Mouse (Mus musculus) left cerebral cortex, postnatal 14 days (tissue): ENCODE measurements around the gene Ugt1a8. TPM values are rescaled to one million over a fixed set of nuclear protein-coding genes. Genes with fewer than 3 reads are reported as not detected.
"Not testable (repeated sequence)": the region's sequence is repeated elsewhere in the genome, so short reads cannot be mapped to it uniquely, and the experiment has no call there.

Source experiments
- DNase-seq, 2 experiments: peaks; one replicate each; pipeline ENCODE4 v3.0.0; 2021 to 2022; ENCODE audit warnings: low spot score in 2 of 2, mixed read lengths in 1 of 2
- intact Hi-C: fragments of 180-260 bp; cut with DNase I; formaldehyde crosslinking; loops from one replicate; pipeline ENCODE4 v1.15.1; 2025
- total RNA-seq, 2 experiments: library from RNA; stranded (reverse); gene quantifications; 2 replicates each; pipeline ENCODE4 v1.2.3; 2021

Ugt1a8 gene
- total RNA-seq, 2 experiments from 2014 or later: not detected

DNA sequence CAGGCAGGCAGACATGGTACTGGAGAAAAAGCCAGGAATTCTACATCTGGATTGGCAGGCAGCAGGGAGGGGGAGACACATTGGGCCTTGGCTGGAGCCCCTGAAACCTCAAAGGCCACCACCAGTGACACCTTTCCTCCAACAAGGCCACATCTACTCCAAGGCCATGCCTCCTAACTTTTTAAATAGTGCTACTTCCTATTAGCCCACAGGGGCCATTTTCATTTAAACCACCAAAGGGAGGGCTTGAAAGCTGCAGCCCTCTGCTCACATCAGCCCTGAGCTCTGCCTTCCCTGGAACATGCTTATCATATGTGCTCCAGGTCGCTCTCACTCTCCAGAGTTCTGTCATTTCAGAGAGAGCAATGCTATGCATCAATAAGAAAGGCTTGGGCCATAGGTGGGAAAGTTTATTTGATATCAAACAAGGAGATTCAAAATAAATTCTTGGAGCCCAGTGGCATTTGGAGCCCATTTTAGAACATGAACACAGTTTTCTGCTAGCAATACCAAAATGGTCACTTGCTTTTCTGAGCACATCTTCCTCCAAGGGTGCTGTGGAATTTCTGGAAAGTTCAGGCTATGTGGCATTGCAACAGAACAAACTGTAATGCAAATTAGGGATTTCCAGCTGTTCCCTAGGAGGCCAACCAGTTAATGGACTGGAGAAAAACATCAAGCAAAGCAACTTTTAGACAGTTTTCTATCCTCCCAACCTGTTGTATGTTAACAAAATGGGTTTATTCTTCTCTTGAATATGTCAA, 17.2 kb downstream of the Ugt1a8 start:
- intact Hi-C loops: no loop called here
- no peak for DNase-seq

DNA sequence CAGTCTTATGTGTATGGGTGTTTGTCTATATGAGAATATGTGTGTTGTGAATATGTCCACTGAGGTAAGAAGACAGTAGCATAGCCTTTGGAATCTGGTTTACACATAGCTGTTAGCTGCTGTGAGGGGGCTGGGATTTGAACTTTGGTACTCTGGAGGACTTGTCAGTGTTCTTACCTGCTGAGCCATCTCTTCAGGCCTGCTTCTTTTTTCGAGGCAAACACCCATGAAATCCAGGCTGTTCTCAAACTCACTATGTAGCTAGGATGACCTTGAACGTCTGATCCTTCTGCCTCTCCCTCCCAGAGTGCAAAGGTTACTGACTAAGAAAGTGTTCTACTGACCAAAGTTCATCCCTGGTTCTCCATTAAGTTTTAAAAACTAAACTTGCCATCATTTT, 18.0 kb downstream of the Ugt1a8 start:
- DNase-seq: no peak
- intact Hi-C loops: no loop called here

DNA sequence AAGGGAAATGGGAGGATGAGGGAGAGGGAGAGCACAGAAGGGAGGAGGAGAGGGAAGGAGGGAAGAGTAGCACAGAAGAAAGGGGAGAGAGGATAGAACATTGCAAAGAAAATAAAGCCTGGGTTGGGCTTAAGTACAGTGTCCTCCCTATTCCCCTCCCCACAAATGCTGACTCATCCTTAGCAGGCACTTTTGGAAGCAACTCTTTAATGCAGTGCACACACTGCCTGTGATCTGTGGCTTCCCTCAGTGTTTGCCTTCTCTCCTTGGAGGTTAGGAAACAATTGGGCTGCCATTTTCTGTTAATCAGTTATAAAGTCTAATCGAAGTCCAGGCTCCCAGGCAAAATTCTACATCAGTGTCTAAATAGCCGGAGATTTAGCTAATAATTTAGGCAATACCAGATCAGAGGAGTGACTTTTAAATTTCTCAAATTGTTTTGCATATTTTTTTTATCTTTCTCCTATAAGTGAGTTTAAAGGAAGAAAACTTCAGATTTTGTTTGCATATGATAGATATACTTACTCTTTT, 21.5 kb downstream of the Ugt1a8 start:
- intact Hi-C loops, DNase-seq: not testable (repeated sequence)

DNA sequence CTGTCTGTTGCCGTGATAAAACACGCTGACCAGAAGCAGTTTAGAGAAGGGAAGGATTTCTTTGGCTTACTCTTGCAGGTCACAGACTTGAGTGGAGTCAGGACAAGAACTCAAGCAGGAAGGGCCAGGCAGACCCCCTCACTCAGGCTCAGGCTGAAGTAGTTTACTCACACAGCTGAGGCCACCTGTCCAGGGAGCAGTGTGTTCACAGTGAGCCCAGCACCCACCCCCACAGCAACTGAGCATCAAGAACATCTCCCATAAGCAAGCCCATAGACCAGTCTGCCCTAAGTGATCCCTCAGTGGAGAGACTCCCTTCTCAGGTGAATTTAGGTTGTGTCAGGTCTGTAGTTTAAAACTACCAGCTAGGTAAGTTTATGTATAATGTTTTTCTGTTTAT, 22.0 kb downstream of the Ugt1a8 start:
- intact Hi-C loops, DNase-seq: not testable (repeated sequence)

DNA sequence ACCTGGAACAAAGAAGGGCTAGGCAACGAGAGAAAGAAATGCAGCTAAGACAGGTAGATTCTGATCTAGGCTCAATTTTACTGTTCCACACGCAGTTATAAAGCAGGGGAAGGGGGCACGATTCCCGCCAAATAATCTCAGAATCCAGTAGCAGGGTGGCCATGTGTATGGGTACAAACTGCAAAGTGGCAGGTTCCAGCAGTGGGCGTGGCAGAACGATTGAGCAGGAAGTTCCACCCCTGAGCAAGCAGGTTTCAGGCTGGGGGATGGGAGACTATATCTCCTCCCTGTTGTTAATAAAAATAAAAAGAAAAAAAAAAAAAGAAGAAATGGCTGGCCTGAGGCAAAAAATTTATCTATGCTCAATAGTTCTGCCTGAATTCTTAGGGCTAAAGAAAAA, 25.2 kb downstream of the Ugt1a8 start:
- intact Hi-C loops, DNase-seq: not testable (repeated sequence)

DNA sequence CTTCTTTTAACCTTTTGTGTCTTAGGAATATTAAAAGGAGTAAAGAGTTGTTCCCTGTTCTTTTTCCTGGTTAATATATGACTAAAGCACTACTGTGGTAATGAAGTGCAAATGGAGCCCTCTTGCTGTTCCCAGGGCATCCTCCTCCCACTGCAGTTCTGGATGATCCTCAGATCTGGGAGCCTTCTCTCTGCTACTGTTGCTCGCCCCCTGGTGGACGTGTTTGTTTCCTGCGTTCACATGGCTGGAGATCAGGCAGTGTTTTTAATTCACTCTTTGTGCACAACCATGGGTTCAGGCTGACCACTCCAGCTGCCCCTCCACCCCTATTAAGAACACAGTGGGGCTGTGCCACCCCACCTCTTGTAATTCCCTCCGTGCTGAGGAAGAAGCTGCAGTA, 32.9 kb downstream of the Ugt1a8 start:
- intact Hi-C loops, DNase-seq: not testable (repeated sequence)

DNA sequence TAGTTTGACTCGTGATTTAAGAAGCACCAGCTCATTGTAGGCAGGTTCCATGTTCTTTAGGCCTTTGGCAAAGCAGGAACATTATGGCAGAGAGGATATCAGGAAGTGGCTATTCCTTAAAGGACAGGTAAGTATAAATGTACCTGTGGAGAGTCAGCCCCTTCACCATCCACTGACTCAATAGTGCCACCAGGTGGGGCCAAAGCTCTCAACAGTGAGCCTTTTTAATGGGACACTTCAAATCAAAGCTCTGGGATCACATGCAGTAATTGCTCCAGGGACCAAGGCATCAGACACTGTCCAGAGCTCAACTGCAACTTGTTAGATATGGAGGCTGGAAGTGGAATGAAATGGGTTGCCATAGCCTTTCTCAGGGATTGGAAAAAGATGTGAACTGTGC, 33.9 kb downstream of the Ugt1a8 start:
- DNase-seq, intact Hi-C loops: not testable (repeated sequence)

DNA sequence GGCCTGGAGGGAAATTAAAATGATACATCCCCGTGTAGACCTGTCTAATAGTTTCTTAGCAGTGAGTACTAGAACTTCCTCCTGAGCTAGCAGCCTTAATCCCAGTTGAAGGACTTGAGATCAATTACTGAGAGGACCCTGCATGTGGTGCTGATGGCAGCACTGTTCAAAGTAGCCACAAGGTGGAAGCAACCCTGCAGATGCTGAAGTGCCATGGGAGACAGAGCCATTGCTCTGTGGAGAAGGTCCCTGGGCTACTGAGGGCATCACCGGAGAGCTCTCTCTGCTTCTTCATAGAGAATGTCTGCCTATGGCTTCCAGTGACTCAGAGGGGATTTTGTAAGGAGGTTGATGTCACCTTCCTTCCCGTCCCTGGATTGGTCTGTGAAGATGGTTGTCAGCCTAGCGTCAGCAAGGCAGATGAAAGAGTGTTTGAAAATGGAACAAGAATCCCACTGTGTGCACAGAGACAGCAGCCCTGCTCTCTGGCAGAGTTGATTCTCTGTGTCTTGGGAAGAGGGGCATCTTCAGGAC, 38.3 kb downstream of the Ugt1a8 start:
- intact Hi-C loops, DNase-seq: not testable (repeated sequence)

DNA sequence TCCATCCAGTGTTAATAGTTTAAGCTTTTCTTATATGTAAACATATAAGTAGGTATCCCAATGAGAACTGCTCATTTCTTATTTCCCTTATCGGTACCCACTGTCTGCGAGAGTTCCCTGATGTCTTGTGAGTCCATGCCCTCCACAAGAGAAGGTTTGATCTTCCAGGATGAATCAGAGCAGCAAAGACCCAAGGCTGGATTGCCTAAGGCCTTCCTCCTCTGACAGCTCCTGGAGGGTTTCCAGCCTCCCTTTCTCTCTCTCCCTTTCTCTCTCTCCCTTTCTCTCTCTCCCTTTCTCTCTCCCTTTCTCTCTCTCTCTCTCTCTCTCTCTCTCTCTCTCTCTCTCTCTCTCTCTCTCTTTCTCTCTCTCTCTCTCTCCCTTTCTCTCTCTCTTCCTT, 41.5 kb downstream of the Ugt1a8 start:
- DNase-seq, intact Hi-C loops: not testable (repeated sequence)

DNA sequence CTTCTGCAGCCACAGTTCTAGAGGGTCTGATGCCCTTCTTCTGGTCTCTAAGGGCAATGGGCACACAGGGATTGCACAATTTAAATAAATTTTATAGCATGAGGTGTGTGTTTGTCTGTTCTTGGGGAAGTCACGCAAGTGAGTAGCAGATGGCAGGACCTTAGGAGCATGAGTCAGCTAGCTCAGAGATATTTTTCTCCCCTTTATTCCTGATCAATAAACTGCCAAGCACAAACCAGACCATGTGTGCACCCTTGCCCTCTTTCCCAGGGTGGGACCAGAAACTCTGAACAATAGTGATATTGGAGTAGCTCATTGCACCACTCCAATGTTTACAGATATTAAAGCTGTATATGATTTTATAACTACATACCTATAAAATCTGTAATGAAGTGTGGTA, 42.6 kb downstream of the Ugt1a8 start:
- intact Hi-C loops, DNase-seq: not testable (repeated sequence)

DNA sequence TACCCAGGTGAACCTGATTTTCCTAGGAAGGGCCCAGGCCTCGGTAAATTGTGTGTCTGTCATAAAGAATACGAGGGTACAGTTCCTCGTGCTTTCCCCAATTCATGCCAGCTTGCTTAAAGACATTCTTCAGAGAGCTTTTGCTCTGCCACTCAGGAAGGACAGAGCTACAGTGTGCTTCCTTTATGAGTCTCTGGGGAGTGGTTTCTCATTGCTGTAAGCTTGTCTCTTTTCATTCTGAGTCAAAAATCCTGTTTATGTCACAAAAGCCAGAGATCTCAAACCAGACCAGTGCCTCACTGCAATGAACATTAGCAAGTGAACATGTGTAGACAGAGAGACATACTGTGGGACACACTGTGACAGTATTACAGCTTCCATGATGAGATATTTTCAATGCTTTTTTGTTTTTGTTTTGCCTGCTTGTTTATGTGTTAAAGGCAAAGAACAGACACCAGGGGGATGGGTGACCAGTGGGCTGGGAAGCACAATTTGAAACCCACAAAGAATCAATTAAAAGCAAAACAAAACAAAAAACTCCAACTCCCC, 46.4 kb downstream of the Ugt1a8 start:
- DNase-seq: no peak
- intact Hi-C loops: no loop called here

DNA sequence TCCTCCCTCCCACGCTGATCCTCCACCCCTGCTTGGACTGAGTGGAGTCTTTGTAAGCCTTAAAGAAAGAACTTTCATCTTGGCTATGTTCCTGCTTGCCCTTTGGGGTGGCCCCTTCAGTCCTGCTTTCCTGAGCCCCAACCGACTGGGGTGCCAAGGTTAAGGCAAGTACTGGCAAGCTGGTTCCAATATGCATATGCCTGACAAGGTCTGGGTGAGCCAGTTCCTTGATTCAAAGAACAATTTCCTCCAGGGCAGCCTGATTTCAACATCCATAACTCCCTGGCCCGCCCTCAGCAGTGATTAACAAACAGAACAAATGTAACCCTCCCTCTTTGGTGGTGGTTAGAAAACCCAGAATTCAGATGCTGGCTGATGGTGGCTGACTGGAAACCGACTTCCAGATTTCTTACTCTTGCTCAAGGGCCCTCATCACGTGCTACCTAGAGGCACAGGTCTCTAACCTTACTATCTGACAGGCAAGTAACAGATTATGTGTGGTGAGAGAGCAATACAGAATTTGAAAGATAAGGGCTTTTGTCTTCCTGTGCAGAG, 46.9 kb downstream of the Ugt1a8 start, which contains the start of gene Ugt1a6a:
TSS of gene Ugt1a6a (plus strand) at position 353 of the 555 bp plus-strand sequence.
- DNase-seq, intact Hi-C loops: not testable (repeated sequence)

DNA sequence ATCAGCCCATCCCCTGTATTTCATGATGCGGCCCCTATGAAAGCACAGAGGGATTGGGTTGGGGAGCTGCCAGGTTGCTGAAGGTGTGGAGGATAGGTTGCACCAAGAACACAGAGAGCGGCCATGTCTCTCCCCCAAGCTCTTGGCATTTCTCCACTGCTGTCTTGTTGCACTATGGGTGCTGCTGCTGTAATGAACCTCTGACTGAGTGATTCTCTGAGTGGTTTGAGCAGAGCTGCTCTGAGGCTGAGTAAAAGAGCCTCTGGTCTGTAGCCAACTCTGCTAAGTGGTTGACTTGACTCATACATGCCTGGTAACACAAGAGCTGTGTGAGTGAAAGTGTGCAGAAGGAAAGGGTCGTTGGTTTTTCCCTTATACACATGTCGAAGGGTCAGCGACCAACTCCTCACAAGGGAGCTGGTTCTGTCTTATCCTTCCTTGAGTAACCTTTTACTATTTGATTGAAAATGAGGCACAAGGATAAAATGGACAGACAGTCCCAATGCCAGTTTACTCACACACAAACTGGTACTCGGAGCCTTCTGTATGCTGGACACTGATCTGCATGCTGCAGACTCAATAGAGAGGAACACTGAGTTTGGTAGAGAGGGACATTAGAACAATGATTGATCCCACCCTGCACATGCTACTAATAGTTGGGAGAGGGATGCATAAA, 47.8 kb downstream of the Ugt1a8 start:
- not testable (repeated sequence) for DNase-seq

DNA sequence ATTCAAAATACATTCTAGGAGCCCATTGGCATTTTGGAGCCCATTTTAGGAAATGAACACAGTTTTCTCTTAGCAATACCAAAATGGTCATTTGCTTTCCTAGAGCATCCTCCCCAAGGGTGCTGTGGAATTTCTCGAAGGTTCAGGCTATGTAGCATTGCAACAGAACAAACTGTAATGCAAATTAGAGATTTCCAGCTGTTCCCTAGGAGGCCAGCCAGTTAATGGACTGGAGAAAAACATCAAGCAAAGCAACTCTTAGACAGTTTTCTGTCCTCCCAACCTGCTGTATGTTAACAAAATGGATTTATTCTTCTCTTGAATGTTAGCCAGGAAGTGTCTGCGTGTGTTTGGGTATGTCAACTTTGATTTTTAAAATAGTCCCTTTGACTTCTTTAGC, 49.0 kb downstream of the Ugt1a8 start:
- intact Hi-C loops: no loop called here
- DNase-seq: no peak

More for the DNA sequence above, 47.8 kb downstream of the Ugt1a8 start:
- intact Hi-C loops: not testable (repeated sequence)

DNA sequence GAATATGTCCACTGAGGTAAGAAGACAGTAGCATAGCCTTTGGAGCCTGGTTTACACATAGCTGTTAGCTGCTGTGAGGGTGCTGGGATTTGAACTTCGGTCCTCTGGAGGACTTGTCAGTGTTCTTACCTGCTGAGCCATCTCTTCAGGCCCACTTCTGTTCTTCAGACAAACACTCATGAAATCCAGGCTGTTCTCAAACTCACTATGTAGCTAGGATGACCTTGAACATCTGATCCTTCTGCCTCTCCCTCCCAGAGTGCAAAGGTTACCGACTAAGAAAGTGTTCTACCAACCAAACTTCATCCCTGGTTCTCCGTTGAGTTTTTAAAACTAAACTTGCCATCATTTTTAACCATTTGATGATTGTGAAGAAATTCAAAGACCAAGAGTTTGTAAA, 49.7 kb downstream of the Ugt1a8 start:
- no peak for DNase-seq
- intact Hi-C loops: no loop called here

DNA sequence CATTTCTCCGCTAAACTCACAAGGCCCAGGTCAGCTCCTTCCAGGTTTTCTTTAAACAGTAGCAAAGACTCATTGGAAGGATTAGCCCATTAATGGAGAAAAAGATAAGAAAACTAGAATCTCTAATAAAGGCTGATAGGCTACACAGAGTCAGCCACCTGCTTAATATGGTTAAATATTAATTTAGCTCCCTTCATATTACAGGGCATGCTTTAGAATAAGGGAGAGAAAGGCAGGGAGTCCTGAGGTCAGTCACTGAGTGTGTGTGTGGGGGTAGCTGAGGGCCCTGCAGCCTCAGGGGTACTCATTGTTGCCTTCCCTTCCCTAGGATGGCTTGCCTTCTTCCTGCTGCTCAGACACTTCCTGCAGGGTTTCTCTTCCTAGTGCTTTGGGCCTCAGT, 50.5 kb downstream of the Ugt1a8 start:
- DNase-seq: no peak
- intact Hi-C loops: no loop called here

DNA sequence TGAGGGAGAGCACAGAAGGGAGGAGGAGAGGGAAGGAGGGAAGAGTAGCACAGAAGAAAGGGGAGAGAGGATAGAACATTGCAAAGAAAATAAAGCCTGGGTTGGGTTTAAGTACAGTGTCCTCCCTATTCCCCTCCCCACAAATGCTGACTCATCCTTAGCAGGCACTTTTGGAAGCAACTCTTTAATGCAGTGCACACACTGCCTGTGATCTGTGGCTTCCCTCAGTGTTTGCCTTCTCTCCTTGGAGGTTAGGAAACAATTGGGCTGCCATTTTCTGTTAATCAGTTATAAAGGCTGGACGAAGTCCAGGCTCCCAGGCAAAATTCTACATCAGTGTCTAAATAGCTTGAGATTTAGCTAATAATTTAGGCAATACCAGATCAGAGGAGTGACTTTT, 52.9 kb downstream of the Ugt1a8 start:
- intact Hi-C loops: loop anchor here (10.0 kb wide), 1 partner anchor 136 kb away; the partner anchor contains the start of gene Usp40
- DNase-seq: not testable (repeated sequence)

DNA sequence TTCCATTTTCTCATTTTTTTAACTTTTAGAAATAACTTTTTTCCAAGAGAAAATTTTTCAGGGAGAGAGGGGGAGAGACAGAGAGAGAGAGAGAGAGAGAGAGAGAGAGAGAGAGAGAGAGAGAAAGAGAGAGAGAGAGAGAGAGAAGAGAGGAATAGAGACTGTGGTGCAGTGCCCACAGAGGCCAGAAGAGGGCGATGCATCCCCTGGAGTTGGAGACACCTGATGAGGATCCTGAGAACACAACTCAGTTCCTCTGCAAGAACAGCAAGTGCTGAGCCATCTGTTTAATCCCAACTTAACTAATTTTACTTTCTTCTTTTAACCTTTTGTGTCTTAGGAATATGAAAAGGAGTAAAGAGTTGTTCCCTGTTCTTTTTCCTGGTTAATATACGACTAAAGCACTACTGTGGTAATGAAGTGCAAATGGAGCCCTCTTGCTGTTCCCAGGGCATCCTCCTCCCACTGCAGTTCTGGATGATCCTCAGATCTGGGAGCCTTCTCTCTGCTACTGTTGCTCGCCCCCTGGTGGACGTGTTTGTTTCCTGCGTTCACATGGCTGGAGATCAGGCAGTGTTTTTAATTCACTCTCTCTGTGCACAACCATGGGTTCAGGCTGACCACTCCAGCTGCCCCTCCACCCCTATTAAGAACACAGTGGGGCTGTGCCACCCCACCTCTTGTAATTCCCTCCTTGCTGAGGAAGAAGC, 56.5 kb downstream of the Ugt1a8 start:
- intact Hi-C loops: loop anchor here (10.0 kb wide), 1 partner anchor 139 kb away; the partner anchor contains the start of gene Usp40
- peak; percentile 43 to 45 for DNase-seq

DNA sequence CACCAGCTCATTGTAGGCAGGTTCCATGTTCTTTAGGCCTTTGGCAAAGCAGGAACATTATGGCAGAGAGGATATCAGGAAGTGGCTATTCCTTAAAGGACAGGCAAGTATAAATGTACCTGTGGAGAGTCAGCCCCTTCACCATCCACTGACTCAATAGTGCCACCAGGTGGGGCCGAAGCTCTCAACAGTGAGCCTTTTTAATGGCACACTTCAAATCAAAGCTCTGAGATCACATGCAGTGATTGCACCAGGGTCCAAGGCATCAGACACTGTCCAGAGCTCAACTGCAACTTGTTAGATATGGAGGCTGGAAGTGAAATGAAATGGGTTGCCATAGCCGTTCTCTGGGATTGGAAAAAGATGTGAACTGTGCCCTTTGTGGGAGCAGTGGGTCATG, 57.7 kb downstream of the Ugt1a8 start:
- not testable (repeated sequence) for DNase-seq
- intact Hi-C loops: loop anchor here (10.0 kb wide), 1 partner anchor 140 kb away; the partner anchor contains the start of gene Usp40
